20 mouse cellular contexts compared by ENCODE assay signal in the genomic region with DNA sequence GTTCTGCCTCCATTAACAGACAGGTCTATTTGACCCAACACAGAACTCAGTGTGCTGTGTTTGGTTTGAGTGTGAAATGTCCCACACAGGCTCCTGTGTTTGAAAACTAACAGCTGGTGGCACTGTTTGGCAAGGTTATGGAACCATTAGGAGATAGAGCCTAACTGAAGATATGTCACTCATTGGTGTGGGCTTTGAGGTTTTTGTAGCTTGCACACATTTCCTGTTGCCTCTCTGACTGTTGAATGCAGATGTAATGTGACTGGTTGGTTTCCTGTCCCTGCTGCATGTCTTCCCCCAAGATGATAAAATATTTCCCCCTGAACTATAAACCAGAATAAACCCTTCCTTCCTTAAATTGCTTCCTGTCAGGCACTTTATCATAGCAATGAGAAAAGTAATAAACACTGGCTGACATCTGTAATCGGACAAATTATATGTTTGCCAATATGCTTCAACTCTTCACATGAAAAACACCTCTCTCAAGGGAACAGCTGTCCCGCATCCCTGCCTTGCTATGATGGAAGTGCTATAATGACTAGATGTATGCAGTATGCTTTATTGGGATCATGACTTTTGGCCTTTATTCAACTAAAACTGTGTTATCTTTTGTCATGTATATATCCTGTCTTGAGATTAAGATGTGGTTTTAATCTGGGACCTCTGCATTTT.
DNase-seq lines count a peak whose midpoint lies in the region; ATAC-seq and TF ChIP-seq lines count a peak whose summit lies in the region.
"Had no signal": no experiment of that assay in that cellular context is flagged by ENCODE, and none has a peak within 500 bp of the region (broad histone marks: within the 10 kb centered on the region; RNA-seq: fewer than 3 reads in every experiment).

No protein-coding gene starts in this region.

- peak; percentile 35; the same call in 1 of the 2 replicates for ATAC-seq in kidney, embryonic 16.5 days (ENCODE audit: low FRiP score, low TSS enrichment)
- ATAC-seq in lung, embryonic 15.5 days (ENCODE audit: borderline replicate concordance, extremely low read depth, low FRiP score, low TSS enrichment): peak; percentile 74; the same call in 1 of the 2 replicates
- ATAC-seq in Patski: no peak
- ATAC-seq in megakaryocyte progenitor cell, adult 5-6 weeks (replicated peaks; ENCODE audit: poor library complexity): peak; percentile 50
- ATAC-seq: forebrain, embryonic 16.5 days had no signal

- no peak overlapping the region for H3K4me3 ChIP-seq in kidney, embryonic 16.5 days (ENCODE audit: low read length)
- H3K4me3 ChIP-seq in lung, embryonic 15.5 days: no peak overlapping the region
- H3K4me3 ChIP-seq: embryonic facial prominence, embryonic 13.5 days; forebrain, embryonic 12.5 days; heart, adult 2 months; heart, embryonic 15.5 days; hindbrain, embryonic 10.5 days had no signal

- H3K9ac ChIP-seq in kidney, embryonic 16.5 days (replicated peaks; ENCODE audit: low read length): no peak overlapping the region
- H3K9ac ChIP-seq in lung, embryonic 15.5 days: no peak overlapping the region
- H3K9ac ChIP-seq: embryonic facial prominence, embryonic 13.5 days; forebrain, embryonic 12.5 days; heart, embryonic 15.5 days; hindbrain, embryonic 14.5 days had no signal

- TF ChIP-seq CTCF in Patski (IDR thresholded peaks at IDR 0.05): peak; percentile 24

- POLR2A ChIA-PET in Patski (lab: Charles Lee): interaction anchor here (0.6 kb wide), 1 partner anchor 259 kb away, joined by 3 read pairs; no protein-coding TSS in a partner anchor

- H3K4me1 ChIP-seq in kidney, embryonic 16.5 days (ENCODE audit: insufficient read depth, low read length): no peaks in the 10 kb centered on the region
- H3K4me1 ChIP-seq in lung, embryonic 15.5 days: peaks cover 4% of the 10 kb centered on the region; the same call in 1 of the 2 replicates
- H3K4me1 ChIP-seq: embryonic facial prominence, embryonic 13.5 days; forebrain, embryonic 12.5 days; heart, embryonic 15.5 days; hindbrain, embryonic 10.5 days had no signal

- CTCF ChIA-PET in Patski (lab: Charles Lee): interaction anchor here (1.3 kb wide), 1 partner anchor 9 kb away, joined by 4 read pairs; no protein-coding TSS in a partner anchor

- no peak for DNase-seq in kidney, adult 8-10 months
- no peak for DNase-seq in lung, postnatal 36 days
- DNase-seq in Patski (ENCODE audit: low read depth, low spot score): no peak
- no peak for DNase-seq in adrenal gland, postnatal 10 days
- DNase-seq: adrenal gland, postnatal 14 days; cerebellum, adult 18-20 months; cerebellum, postnatal 10 days; gastrocnemius, postnatal 10 days; heart, adult 2 months; heart, postnatal 14 days had no signal

- no peaks in the 10 kb centered on the region for H3K36me3 ChIP-seq in kidney, embryonic 16.5 days (ENCODE audit: insufficient read depth, low read length)
- no peaks in the 10 kb centered on the region for H3K36me3 ChIP-seq in lung, embryonic 15.5 days
- H3K36me3 ChIP-seq: embryonic facial prominence, embryonic 13.5 days; forebrain, embryonic 12.5 days; heart, embryonic 15.5 days; hindbrain, embryonic 10.5 days had no signal

- no peaks in the 10 kb centered on the region for H3K27me3 ChIP-seq in kidney, embryonic 16.5 days (ENCODE audit: insufficient read depth, low read length)
- H3K27me3 ChIP-seq in lung, embryonic 15.5 days: no peaks in the 10 kb centered on the region
- H3K27me3 ChIP-seq in Patski: no peaks in the 10 kb centered on the region
- H3K27me3 ChIP-seq: embryonic facial prominence, embryonic 13.5 days; forebrain, embryonic 12.5 days; heart, embryonic 15.5 days had no signal

- H3K9me3 ChIP-seq in kidney, embryonic 16.5 days (ENCODE audit: low read length): no peaks in the 10 kb centered on the region; the same call in 1 of the 2 replicates
- no peaks in the 10 kb centered on the region for H3K9me3 ChIP-seq in lung, embryonic 15.5 days
- H3K9me3 ChIP-seq: embryonic facial prominence, embryonic 13.5 days; forebrain, embryonic 12.5 days; heart, embryonic 15.5 days; hindbrain, embryonic 10.5 days had no signal

- WGBS in kidney, embryonic 16.5 days: 50% methylated on average over 2 of the region's 2 CpGs
- WGBS in lung, embryonic 15.5 days: 38% methylated on average over 2 of the region's 2 CpGs

- H3K4me2 ChIP-seq in kidney, embryonic 16.5 days (replicated peaks; ENCODE audit: low read depth, low read length): no peak overlapping the region
- no peak overlapping the region for H3K4me2 ChIP-seq in lung, embryonic 15.5 days
- H3K4me2 ChIP-seq: embryonic facial prominence, embryonic 13.5 days; forebrain, embryonic 12.5 days; heart, embryonic 11.5 days; heart, embryonic 15.5 days; hindbrain, embryonic 14.5 days had no signal

- in situ Hi-C loops in Patski (cut with MboI; ENCODE audit: low pct_unique_long_range_greater_than_20kb): no loop called here

- H3K27ac ChIP-seq in kidney, embryonic 16.5 days (ENCODE audit: low read length): no peak overlapping the region
- H3K27ac ChIP-seq in lung, embryonic 15.5 days: no peak overlapping the region
- H3K27ac ChIP-seq: embryonic facial prominence, embryonic 13.5 days; forebrain, embryonic 12.5 days; heart, adult 2 months; heart, embryonic 15.5 days; hindbrain, embryonic 10.5 days; hindbrain, embryonic 14.5 days had no signal
